Mouse (Mus musculus) CH12F3 (cell line): Measurements from ENCODE around the gene Ralbp1.

Experiments used
- in situ Hi-C: fragments of 300-500 bp; cut with MboI; formaldehyde crosslinking; loops from 2 replicates; pipeline ENCODE4 v1.14.3; 2020; ENCODE audit warnings: low sequenced_read_pairs

Gene Ralbp1

DNA sequence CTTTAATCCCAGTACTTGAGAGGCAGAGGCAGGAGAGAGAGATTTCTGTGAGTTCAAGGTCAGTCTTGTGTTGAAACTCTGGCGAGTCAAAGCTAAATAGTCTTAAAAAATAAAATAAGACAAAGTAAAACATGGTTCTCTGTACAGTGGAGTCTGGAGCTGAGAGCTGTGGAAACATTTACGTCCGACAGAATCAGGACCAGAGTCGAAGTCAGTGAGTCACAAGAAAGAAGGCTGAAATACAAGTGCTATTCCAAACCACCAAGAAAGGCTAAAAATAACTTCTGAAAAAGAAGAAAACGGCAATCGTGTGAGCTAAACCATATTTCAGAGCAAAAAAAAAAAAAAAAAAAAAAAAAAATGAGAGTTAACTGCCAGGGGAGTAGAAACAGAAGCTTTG, 16.7 kb upstream of the Ralbp1 start:
- in situ Hi-C loops: no loop called here

- in situ Hi-C loops: no loop called here
Measured at GRCm38 (mm10) chr17:65896016-65896415, 10.4 kb upstream of the Ralbp1 start.

GRCm38 (mm10) chr17:65889476-65889875, 3.9 kb upstream of the Ralbp1 start:
- in situ Hi-C loops: no loop called here

DNA sequence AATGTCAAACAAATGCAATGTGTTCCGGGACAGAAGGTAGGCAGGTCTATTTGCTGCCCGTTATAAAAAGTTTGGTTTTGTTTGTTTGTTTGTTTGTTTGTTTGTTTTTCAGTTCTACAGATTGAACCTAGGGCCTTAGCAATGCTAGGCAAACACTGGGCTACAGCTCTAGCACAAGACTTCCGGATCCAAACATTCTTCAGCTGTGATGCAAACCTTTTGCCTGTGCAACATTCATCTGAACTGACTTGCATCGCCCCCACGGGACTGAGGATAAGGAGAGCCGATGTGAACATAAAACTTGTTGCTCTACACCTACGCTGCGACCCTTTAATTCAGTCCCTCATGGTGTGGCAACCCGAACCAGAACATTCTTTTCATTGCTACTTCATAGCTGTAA, 973 bp upstream of the Ralbp1 start:
- in situ Hi-C loops: no loop called here

GRCm38 (mm10) chr17:65885398-65885696, 251 bp downstream of the Ralbp1 start:
- in situ Hi-C loops: no loop called here

DNA sequence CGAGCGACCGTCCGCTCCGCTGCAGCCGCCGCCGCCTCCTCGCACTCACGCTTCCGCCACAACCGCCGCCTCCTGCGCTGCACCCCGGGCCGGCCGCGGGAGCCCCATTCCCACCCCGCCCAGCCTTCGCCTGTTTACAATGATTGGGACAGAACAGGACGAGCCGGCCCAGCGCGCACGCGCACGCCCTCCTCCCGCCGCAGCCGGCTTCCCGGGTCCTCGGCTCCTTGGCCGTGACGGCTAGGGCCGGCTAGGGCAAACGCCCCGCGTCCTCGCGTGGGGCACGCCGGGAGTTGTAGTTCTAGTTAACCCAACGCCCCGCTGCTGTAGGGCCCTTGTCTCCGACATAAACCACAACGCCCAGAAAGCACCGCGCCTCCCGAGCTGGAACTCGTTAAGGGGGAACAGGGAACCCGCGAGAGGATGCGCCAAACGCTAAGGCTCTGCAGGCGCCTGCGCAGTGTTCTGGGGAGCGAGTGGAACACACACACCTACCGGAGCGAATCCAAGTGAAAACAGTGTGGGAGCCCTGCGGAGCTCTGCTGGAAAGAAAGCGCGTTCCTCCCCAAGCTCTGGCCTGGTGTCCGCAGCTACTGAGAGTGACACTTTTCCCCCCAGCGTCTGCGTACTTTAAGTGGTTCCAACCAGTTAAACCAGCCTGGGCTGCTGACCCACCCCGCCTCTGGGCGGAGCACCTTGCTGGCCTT, 754 bp downstream of the Ralbp1 start:
- in situ Hi-C loops: no loop called here

GRCm38 (mm10) chr17:65884061-65884669, 1.4 kb downstream of the Ralbp1 start:
- in situ Hi-C loops: no loop called here

DNA sequence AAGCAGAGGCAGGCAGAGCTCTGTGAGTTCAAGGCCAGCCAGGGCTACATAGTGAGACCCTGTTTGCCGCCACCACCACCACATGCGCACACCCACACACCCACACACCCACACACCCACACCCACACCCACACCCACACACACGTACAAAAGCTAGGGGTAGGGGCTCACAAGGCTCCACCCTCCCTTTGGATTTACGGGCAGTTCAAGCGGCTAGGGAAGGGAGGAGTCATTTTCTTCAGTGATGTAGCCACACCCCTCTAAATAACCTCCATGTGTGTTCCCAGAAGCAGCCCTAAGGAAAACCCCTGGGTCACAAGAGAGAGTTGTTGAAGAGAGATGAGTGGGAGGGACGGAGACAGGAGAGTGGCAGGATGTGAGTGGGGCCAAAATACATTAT, 8.6 kb downstream of the Ralbp1 start:
- in situ Hi-C loops: loop anchor here (10.0 kb wide), 1 partner anchor 238 kb away; the partner anchor contains the start of gene Washc1

GRCm38 (mm10) chr17:65873834-65874233, 11.8 kb downstream of the Ralbp1 start:
- in situ Hi-C loops: loop anchor here (10.0 to 25.0 kb wide), 2 partner anchors 241 to 338 kb away; partner anchors contain the start of gene Washc1

DNA sequence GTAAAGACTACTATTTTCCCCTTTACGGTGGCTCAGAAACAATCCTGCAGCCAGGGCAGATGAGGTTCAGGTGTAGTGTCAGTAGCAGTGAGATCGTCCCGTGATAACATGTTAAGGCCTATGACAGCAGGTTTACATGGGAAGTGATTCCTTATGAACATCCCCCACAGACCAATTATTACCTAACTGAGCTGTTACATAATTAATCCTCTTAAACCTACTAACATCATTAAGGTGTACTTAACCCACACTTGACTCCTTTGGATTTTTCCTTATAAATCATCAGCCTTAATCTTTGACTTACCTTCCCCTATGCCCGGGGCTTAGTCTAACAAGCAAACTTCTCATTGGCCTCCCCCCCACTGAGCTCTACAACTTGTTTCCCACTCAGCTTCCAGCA, 12.4 kb downstream of the Ralbp1 start:
- in situ Hi-C loops: loop anchor here (10.0 to 25.0 kb wide), 2 partner anchors 242 to 339 kb away; partner anchors contain the start of gene Washc1

- in situ Hi-C loops: loop anchor here (10.0 to 25.0 kb wide), 2 partner anchors 242 to 340 kb away; partner anchors contain the start of gene Washc1
Measured at GRCm38 (mm10) chr17:65872652-65873051, 12.9 kb downstream of the Ralbp1 start.

GRCm38 (mm10) chr17:65872051-65872450, 13.5 kb downstream of the Ralbp1 start:
- in situ Hi-C loops: loop anchor here (10.0 to 25.0 kb wide), 2 partner anchors 243 to 340 kb away; partner anchors contain the start of gene Washc1

GRCm38 (mm10) chr17:65871641-65872041, 14.0 kb downstream of the Ralbp1 start:
- in situ Hi-C loops: loop anchor here (10.0 to 25.0 kb wide), 2 partner anchors 243 to 341 kb away; partner anchors contain the start of gene Washc1

DNA sequence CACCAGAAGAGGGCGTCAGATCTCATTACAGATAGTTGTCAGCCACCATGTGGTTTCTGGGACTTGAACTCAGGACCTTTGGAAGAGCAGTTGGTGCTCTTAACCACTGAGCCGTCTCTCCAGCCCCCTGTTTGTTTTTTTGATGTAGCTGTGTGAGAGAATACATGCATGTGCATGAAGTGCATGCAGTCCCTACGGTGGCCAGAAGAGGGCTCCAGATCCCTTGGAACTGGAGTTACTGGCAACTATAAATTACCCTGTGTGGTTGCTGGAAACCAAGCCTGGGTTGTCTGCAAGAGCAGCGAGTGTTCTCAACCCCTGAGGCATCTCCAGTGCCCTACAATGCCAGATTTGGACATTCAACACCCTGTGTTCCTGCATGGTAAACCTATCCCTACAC, 15.5 kb downstream of the Ralbp1 start:
- in situ Hi-C loops: loop anchor here (10.0 to 25.0 kb wide), 2 partner anchors 245 to 342 kb away; partner anchors contain the start of gene Washc1

DNA sequence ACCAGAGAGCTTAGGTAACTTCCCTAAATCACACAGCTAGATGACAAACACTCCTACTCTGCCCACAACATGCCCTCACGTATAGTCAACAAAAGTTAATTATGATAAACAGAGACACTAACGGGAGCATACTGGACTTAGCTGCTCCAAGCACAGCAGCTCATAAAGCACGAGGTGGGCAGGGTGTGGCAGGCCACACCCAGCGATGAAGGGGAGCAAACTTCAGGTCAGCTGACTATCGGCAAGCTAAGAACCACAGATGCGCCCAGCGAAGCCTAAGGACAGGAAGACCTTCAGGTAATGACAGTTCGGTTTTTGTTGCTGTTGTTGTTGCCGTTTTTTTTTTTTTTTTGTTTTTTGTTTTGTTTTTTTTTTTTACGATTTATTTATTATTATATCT, 15.9 kb downstream of the Ralbp1 start:
- in situ Hi-C loops: loop anchor here (10.0 to 25.0 kb wide), 2 partner anchors 245 to 343 kb away; partner anchors contain the start of gene Washc1

GRCm38 (mm10) chr17:65867996-65868395, 17.6 kb downstream of the Ralbp1 start:
- in situ Hi-C loops: loop anchor here (25.0 kb wide), 1 partner anchor 344 kb away; no protein-coding TSS in a partner anchor

- in situ Hi-C loops: loop anchor here (25.0 kb wide), 1 partner anchor 346 kb away; no protein-coding TSS in a partner anchor
Measured at GRCm38 (mm10) chr17:65866201-65866600, 19.4 kb downstream of the Ralbp1 start.

DNA sequence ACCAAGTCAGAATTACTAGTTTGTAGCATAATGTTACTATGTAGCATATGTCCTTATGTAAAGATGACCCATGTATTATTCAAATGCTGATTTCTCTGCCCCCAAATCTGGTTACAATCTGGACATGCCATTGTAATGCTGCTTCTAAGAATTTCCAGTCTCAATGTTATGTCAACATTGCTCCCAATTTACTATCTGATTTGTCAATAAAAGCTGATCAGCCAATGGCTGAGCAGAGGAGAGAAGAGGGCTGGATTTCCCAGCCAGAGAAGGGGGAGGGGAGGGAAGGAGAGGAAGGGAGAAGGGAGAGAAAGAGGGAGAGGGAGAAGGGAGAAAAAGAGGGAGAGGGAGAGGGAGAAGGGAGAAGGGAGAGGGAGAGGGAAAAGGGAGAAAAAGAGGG, 20.3 kb downstream of the Ralbp1 start:
- in situ Hi-C loops: loop anchor here (25.0 kb wide), 1 partner anchor 347 kb away; no protein-coding TSS in a partner anchor

DNA sequence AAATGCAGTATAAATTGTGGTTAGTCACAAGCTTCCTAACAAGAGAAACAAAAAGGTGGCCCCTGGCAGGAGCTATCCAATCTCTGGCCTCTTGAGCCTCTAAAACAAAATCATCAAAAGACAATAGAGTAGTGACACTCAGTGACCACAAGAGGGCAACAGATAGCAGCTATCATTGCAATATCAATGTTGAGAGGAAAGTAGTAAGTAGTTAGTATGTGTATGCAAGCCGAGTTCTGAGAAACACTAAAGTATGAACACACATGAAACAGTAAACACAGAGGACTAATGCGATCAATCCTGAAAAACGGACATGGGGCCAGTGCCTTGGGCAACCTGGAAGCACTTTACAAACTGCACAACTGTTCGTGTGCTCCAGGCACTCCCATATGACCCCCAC, 20.9 kb downstream of the Ralbp1 start:
- in situ Hi-C loops: loop anchor here (25.0 kb wide), 1 partner anchor 348 kb away; no protein-coding TSS in a partner anchor

DNA sequence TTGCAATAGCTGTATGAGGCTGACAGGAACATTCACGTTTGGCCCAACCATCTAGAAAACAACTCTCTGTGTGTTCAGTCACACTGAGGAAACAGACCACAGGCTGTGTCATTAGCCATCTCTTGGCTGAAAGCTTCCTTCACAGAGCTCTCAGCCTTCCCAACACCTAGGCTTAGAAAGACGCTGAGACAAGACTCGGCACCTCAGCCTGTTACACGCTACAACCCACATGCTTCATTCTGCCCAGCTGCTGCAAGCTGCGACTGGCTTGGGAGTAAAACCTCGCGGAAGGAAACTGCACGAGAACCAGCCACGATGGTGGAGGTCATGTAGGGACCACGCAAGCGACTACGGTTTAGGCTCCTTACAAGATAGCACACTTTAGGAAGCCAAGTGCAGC, 21.8 kb downstream of the Ralbp1 start:
- in situ Hi-C loops: loop anchor here (25.0 kb wide), 1 partner anchor 348 kb away; no protein-coding TSS in a partner anchor

DNA sequence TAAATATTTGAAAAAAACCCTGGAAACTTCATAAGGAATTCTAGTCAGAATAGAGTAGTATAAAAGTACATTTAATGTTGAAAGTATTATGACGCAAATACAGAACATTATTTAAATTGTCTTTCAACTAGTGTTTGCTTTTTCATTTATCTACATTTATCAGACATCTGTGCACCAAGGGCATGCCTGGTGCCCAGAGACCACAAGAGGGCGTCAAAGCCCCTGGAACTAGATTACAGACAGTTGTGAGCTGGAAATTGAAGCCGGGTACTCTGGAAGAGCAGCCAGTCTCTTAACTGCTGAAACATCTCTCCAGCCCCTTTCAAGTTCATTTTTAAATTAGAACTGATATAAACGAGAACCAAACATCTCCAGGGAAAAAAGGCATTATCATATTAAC, 23.0 kb downstream of the Ralbp1 start:
- in situ Hi-C loops: loop anchor here (25.0 kb wide), 1 partner anchor 350 kb away; no protein-coding TSS in a partner anchor

DNA sequence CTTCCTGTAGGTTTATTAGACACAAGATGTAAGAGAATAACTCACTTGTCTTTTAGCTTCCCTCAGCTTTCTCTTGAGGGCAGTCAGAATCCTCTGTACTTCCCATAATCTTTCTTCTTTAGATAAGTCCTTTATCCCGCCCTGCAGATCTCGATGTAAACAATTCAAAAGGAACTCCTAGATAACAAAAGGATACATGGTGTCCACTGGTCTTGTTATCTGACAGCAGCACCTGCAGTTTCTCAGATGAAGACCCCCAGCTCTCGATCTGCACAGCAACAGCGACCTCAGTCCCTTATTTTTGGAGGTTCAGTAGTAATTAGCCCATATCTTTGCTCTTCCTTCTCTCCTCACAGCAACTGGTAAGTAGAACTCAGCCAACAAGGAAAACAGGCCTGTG, 28.0 kb downstream of the Ralbp1 start:
- in situ Hi-C loops: loop anchor here (25.0 kb wide), 1 partner anchor 355 kb away; no protein-coding TSS in a partner anchor
